In genomic region chr13:109680229-109680628, GRCm38 (mm10) we compare ENCODE assay signal across 30 mouse cellular contexts.
DNase-seq lines count a peak whose midpoint lies in the region; ATAC-seq and TF ChIP-seq lines count a peak whose summit lies in the region.
"Had no signal": no experiment of that assay in that cellular context is flagged by ENCODE, and none has a peak within 500 bp of the region (broad histone marks: within the 10 kb centered on the region; RNA-seq: fewer than 3 reads in every experiment).

No protein-coding gene starts in this region.

- WGBS in liver, embryonic 14.5 days (ENCODE audit: insufficient replicate concordance): 17% methylated on average over 8 of the region's 8 CpGs
- WGBS in heart, embryonic 12.5 days: 62% methylated on average over 8 of the region's 8 CpGs

- H3K27ac ChIP-seq in liver, embryonic 14.5 days: peak overlapping the region; percentile 50
- no peak overlapping the region for H3K27ac ChIP-seq in heart, embryonic 12.5 days (ENCODE audit: poor library complexity, severe bottlenecking)
- H3K27ac ChIP-seq: forebrain, embryonic 10.5 days; forebrain, embryonic 15.5 days; heart, embryonic 13.5 days; hindbrain, embryonic 15.5 days; kidney, embryonic 15.5 days; midbrain, embryonic 15.5 days; neural tube, embryonic 15.5 days had no signal

- H3K4me3 ChIP-seq in liver, embryonic 14.5 days (ENCODE audit: insufficient read depth in 1 of 2, low read depth in 2 of 2, low read length in 2 of 2): no peak overlapping the region
- no peak overlapping the region for H3K4me3 ChIP-seq in heart, embryonic 12.5 days
- H3K4me3 ChIP-seq: forebrain, embryonic 10.5 days; forebrain, embryonic 15.5 days; heart, embryonic 13.5 days; hindbrain, embryonic 15.5 days; kidney, embryonic 15.5 days; megakaryocyte, embryonic 14.5 days; midbrain, embryonic 15.5 days; neural tube, embryonic 15.5 days had no signal

- no peaks in the 10 kb centered on the region for H3K36me3 ChIP-seq in liver, embryonic 14.5 days (replicated peaks; ENCODE audit: control insufficient read depth, insufficient read depth, low read depth)
- no peaks in the 10 kb centered on the region for H3K36me3 ChIP-seq in heart, embryonic 12.5 days
- H3K36me3 ChIP-seq: forebrain, embryonic 10.5 days; forebrain, embryonic 15.5 days; heart, embryonic 13.5 days; hindbrain, embryonic 15.5 days; kidney, embryonic 15.5 days; midbrain, embryonic 15.5 days; neural tube, embryonic 15.5 days had no signal

- peak; percentile 89 for TF ChIP-seq EP300 in liver, embryonic 14.5 days (IDR thresholded peaks at IDR 0.05; ENCODE audit: low read depth)

- H3K9ac ChIP-seq in liver, embryonic 14.5 days (replicated peaks): no peak overlapping the region
- H3K9ac ChIP-seq in heart, embryonic 12.5 days: no peak overlapping the region
- H3K9ac ChIP-seq: forebrain, embryonic 15.5 days; heart, embryonic 13.5 days; hindbrain, embryonic 15.5 days; kidney, embryonic 15.5 days; lung, embryonic 14.5 days; midbrain, embryonic 15.5 days; neural tube, embryonic 15.5 days had no signal

- peak overlapping the region; percentile 24 for H3K4me2 ChIP-seq in liver, embryonic 14.5 days (ENCODE audit: low read depth)
- H3K4me2 ChIP-seq in heart, embryonic 12.5 days: no peak overlapping the region
- H3K4me2 ChIP-seq: forebrain, embryonic 15.5 days; heart, embryonic 13.5 days; hindbrain, embryonic 15.5 days; kidney, embryonic 15.5 days; lung, embryonic 14.5 days; midbrain, embryonic 15.5 days; neural tube, embryonic 15.5 days had no signal

- no peak for TF ChIP-seq CTCF in liver, embryonic 14.5 days (IDR thresholded peaks at IDR 0.05; ENCODE audit: low read depth)

- H3K27me3 ChIP-seq in liver, embryonic 14.5 days (ENCODE audit: control insufficient read depth, insufficient read depth, low read length): no peaks in the 10 kb centered on the region
- no peaks in the 10 kb centered on the region for H3K27me3 ChIP-seq in heart, embryonic 12.5 days (replicated peaks)
- H3K27me3 ChIP-seq: forebrain, embryonic 15.5 days; heart, embryonic 13.5 days; hindbrain, embryonic 15.5 days; kidney, embryonic 15.5 days; megakaryocyte, embryonic 14.5 days; midbrain, embryonic 15.5 days; neural tube, embryonic 15.5 days; Patski had no signal

- peak; percentile 67 for ATAC-seq in erythroid progenitor cell, adult 5-6 weeks (replicated peaks; ENCODE audit: low FRiP score, poor library complexity, severe bottlenecking)
- ATAC-seq in liver, embryonic 14.5 days (ENCODE audit: insufficient read depth): peak; percentile 69
- peak; percentile 61 for ATAC-seq in megakaryocyte progenitor cell, adult 5-6 weeks (replicated peaks; ENCODE audit: poor library complexity)
- no peak for ATAC-seq in heart, embryonic 12.5 days (ENCODE audit: insufficient number of reproducible peaks, low FRiP score)
- ATAC-seq: inflammation-experienced regulatory T-cells, adult 6 months; midbrain, embryonic 15.5 days; Patski had no signal

- no peaks in the 10 kb centered on the region for H3K9me3 ChIP-seq in liver, embryonic 14.5 days (ENCODE audit: control insufficient read depth, low read length)
- no peaks in the 10 kb centered on the region for H3K9me3 ChIP-seq in heart, embryonic 12.5 days (replicated peaks)
- H3K9me3 ChIP-seq: forebrain, embryonic 10.5 days; forebrain, embryonic 15.5 days; heart, embryonic 13.5 days; hindbrain, embryonic 15.5 days; kidney, embryonic 15.5 days; megakaryocyte, embryonic 14.5 days; midbrain, embryonic 15.5 days; neural tube, embryonic 15.5 days had no signal

- peak; percentile 78 for DNase-seq in MEL-GATA-1-ER (ENCODE audit: extremely low read depth, low read depth)
- DNase-seq in liver, embryonic 14.5 days (ENCODE audit: low read depth in 3 of 3, low spot score in 3 of 3): peak in 2 of 3 experiments; percentile 50 to 51
- DNase-seq in cerebellum, adult 9-10 months: no peak
- no peak for DNase-seq in lung, postnatal 10 days
- DNase-seq: adrenal gland, postnatal 14 days; B cell, adult 2 months; cerebellum, adult 11 months; cerebellum, adult 9-11 months; gastrocnemius, postnatal 25 days; heart, adult 18-20 months; heart, postnatal 10 days; kidney, adult 11 months; kidney, postnatal 36 days; lung, embryonic 14.5 days; retina, postnatal 1 day; right cerebral cortex, postnatal 14 days; thymus, postnatal 4 days had no signal

- peaks cover 55 to 61% of the 10 kb centered on the region in 2 experiments for H3K4me1 ChIP-seq in liver, embryonic 14.5 days (replicated peaks; ENCODE audit: control insufficient read depth in 2 of 2, insufficient read depth in 2 of 2, low read length in 1 of 2)
- H3K4me1 ChIP-seq in heart, embryonic 12.5 days (replicated peaks): peaks cover 31% of the 10 kb centered on the region

Comparison
In these comparisons a context has a peak if more than half of its experiments do, and no peak if none do; other contexts are left out.
1. DNase-seq: peak in MEL-GATA-1-ER (single experiment) and liver, embryonic 14.5 days (2 of 3); none in cerebellum, adult 9-10 months (single experiment) and lung, postnatal 10 days (single experiment).